Mouse (Mus musculus) MEL (cell line): ENCODE measurements around the gene Yjefn3. TPM values are rescaled to one million over a fixed set of nuclear protein-coding genes. Genes with fewer than 3 reads are reported as not detected.
A peak's percentile ranks its signal among the peaks of the same experiment; 100 is the strongest.

Experiments
- DNase-seq: peaks from one replicate; pipeline ENCODE4 v3.0.0; 2011; ENCODE audit warnings: low read depth, low spot score
- H3K27ac ChIP-seq: 2 replicates; pipeline ENCODE4 v1.5.1; 2012; ENCODE audit warnings: low read depth, mild to moderate bottlenecking, control low read depth, low read length, moderate library complexity; ENCODE audit not compliant: control insufficient read depth
- H3K27me3 ChIP-seq, 2 experiments: fragments of 150-350 bp in 1 of 2; sonication (generic) in 1 of 2; 2 replicates each; pipeline ENCODE4 v1.6.1; 2012; ENCODE audit warnings: low read length in 2 of 2, mild to moderate bottlenecking in 2 of 2, improper control_type of control experiment in 1 of 2, moderate library complexity in 1 of 2; ENCODE audit not compliant: insufficient read depth in 2 of 2, control insufficient read depth in 1 of 2
- H3K36me3 ChIP-seq, 2 experiments: 2 replicates each; pipeline ENCODE4 v1.6.1; 2012 to 2014; ENCODE audit warnings: low read length in 2 of 2, improper control_type of control experiment in 1 of 2, inconsistent platforms in 1 of 2, mild to moderate bottlenecking in 1 of 2; ENCODE audit not compliant: insufficient read depth in 2 of 2, control insufficient read depth in 1 of 2
- H3K4me1 ChIP-seq, 2 experiments: fragments of 150-350 bp in 1 of 2; sonication (generic) in 1 of 2; 2 replicates each; pipeline ENCODE4 v1.6.1; 2012; ENCODE audit warnings: low read length in 2 of 2, improper control_type of control experiment in 1 of 2, mild to moderate bottlenecking in 1 of 2; ENCODE audit not compliant: insufficient read depth in 2 of 2, control insufficient read depth in 1 of 2
- H3K4me3 ChIP-seq, 2 experiments: fragments of 150-350 bp in 1 of 2; sonication (generic) in 1 of 2; 2 replicates each; pipeline ENCODE4 v1.5.1; 2012; ENCODE audit warnings: low read depth in 2 of 2, low read length in 2 of 2, mild to moderate bottlenecking in 2 of 2, moderate library complexity in 2 of 2, control low read depth in 1 of 2, improper control_type of control experiment in 1 of 2; ENCODE audit not compliant: control insufficient read depth in 1 of 2, insufficient read depth in 1 of 2
- H3K79me2 ChIP-seq: 2 replicates; pipeline ENCODE4 v1.6.1; 2012; ENCODE audit warnings: mild to moderate bottlenecking, low read length, moderate library complexity; ENCODE audit not compliant: control insufficient read depth, poor library complexity, insufficient read depth
- H3K9ac ChIP-seq: 2 replicates; pipeline ENCODE4 v1.6.1; 2012; ENCODE audit warnings: low read depth, mild to moderate bottlenecking, control low read depth, low read length, moderate library complexity; ENCODE audit not compliant: control insufficient read depth, poor library complexity, severe bottlenecking
- H3K9me3 ChIP-seq: fragments of 150-350 bp; sonication (generic); replicated peaks from 2 replicates; pipeline ENCODE4 v1.6.1; 2012; ENCODE audit warnings: mild to moderate bottlenecking, low read length, improper control_type of control experiment, moderate library complexity; ENCODE audit not compliant: insufficient read depth
- BHLHE40 ChIP-seq: IDR thresholded peaks from 2 replicates; pipeline ENCODE4 v1.6.1; 2012; ENCODE audit warnings: low read depth, mild to moderate bottlenecking, inconsistent platforms, low read length, improper control_type of control experiment, borderline replicate concordance
- CHD2 ChIP-seq: IDR thresholded peaks from 2 replicates; pipeline ENCODE4 v1.6.1; 2011; ENCODE audit warnings: low read length, improper control_type of control experiment
- CTCF ChIP-seq, 3 experiments: IDR thresholded peaks in 2 of 3; conservative IDR thresholded peaks in 1 of 3; 2 replicates each; pipeline ENCODE4 v1.5.1; 2011 to 2012; ENCODE audit warnings: low read length in 3 of 3, low read depth in 2 of 3, mild to moderate bottlenecking in 2 of 3, improper control_type of control experiment in 1 of 3, inconsistent platforms in 1 of 3, mixed read lengths in 1 of 3, moderate library complexity in 1 of 3; ENCODE audit not compliant: control insufficient read depth in 1 of 3, insufficient read depth in 1 of 3, poor library complexity in 1 of 3, severe bottlenecking in 1 of 3
- E2F4 ChIP-seq: IDR thresholded peaks from 2 replicates; pipeline ENCODE4 v1.6.1; 2011; ENCODE audit warnings: low read depth, low read length, improper control_type of control experiment, borderline replicate concordance
- ELF1 ChIP-seq: IDR thresholded peaks from 2 replicates; pipeline ENCODE4 v1.6.1; 2014; ENCODE audit warnings: low read depth, mild to moderate bottlenecking, inconsistent platforms, low read length, improper control_type of control experiment, moderate library complexity
- EP300 ChIP-seq, 2 experiments: IDR thresholded peaks; 2 replicates each; pipeline ENCODE4 v1.6.1; 2011; ENCODE audit warnings: improper control_type of control experiment in 2 of 2, low read length in 2 of 2, low read depth in 1 of 2, mild to moderate bottlenecking in 1 of 2
- ETS1 ChIP-seq: IDR thresholded peaks from 2 replicates; pipeline ENCODE4 v1.6.1; 2012; ENCODE audit warnings: low read depth, mild to moderate bottlenecking, inconsistent platforms, low read length, improper control_type of control experiment, moderate library complexity
- MAFK ChIP-seq: IDR thresholded peaks from 2 replicates; pipeline ENCODE4 v1.6.1; 2011; ENCODE audit warnings: low read depth, mild to moderate bottlenecking, low read length, improper control_type of control experiment, borderline replicate concordance
- MAZ ChIP-seq: IDR thresholded peaks from 2 replicates; pipeline ENCODE4 v1.6.1; 2012; ENCODE audit warnings: low read depth, mild to moderate bottlenecking, inconsistent platforms, low read length, improper control_type of control experiment
- MEF2A ChIP-seq: IDR thresholded peaks from 2 replicates; pipeline ENCODE4 v1.6.1; 2014; ENCODE audit warnings: low read depth, mild to moderate bottlenecking, inconsistent platforms, low read length, improper control_type of control experiment; ENCODE audit not compliant: poor library complexity, insufficient replicate concordance, severe bottlenecking; ENCODE audit errors: extremely low read depth
- MXI1 ChIP-seq: IDR thresholded peaks from 2 replicates; pipeline ENCODE4 v1.6.1; 2011; ENCODE audit warnings: mild to moderate bottlenecking, low read depth, low read length, improper control_type of control experiment
- MYB ChIP-seq: IDR thresholded peaks from 2 replicates; pipeline ENCODE4 v1.6.1; 2011; ENCODE audit warnings: mild to moderate bottlenecking, low read depth, low read length, improper control_type of control experiment
- POLR2A ChIP-seq, 2 experiments: IDR thresholded peaks; 2 replicates each; pipeline ENCODE4 v1.6.1; 2011 to 2012; ENCODE audit warnings: low read length in 2 of 2, mild to moderate bottlenecking in 2 of 2, control low read depth in 1 of 2, improper control_type of control experiment in 1 of 2, low read depth in 1 of 2, moderate library complexity in 1 of 2; ENCODE audit not compliant: control insufficient read depth in 1 of 2, insufficient read depth in 1 of 2, poor library complexity in 1 of 2
- POLR2AphosphoS2 ChIP-seq: IDR thresholded peaks from 2 replicates; pipeline ENCODE4 v1.6.1; 2011; ENCODE audit warnings: low read length, improper control_type of control experiment
- POLR2AphosphoS5 ChIP-seq: IDR thresholded peaks from 2 replicates; pipeline ENCODE4 v1.6.1; 2012; ENCODE audit warnings: low read depth, borderline replicate concordance, mild to moderate bottlenecking, inconsistent platforms, low read length, moderate library complexity, mixed read lengths
- RAD21 ChIP-seq: IDR thresholded peaks from 2 replicates; pipeline ENCODE4 v1.6.1; 2011; ENCODE audit warnings: mild to moderate bottlenecking, low read depth, low read length, improper control_type of control experiment
- RCOR1 ChIP-seq: IDR thresholded peaks from 2 replicates; pipeline ENCODE4 v1.6.1; 2012; ENCODE audit warnings: low read depth, mild to moderate bottlenecking, inconsistent platforms, low read length, improper control_type of control experiment
- SMC3 ChIP-seq: IDR thresholded peaks from 2 replicates; pipeline ENCODE4 v1.6.1; 2011; ENCODE audit warnings: low read depth, low read length, improper control_type of control experiment
- UBTF ChIP-seq: IDR thresholded peaks from 2 replicates; pipeline ENCODE4 v1.6.1; 2012; ENCODE audit warnings: low read depth, mild to moderate bottlenecking, inconsistent platforms, low read length, improper control_type of control experiment, moderate library complexity, borderline replicate concordance; ENCODE audit not compliant: insufficient read depth
- ZMIZ1 ChIP-seq: IDR thresholded peaks from 2 replicates; pipeline ENCODE4 v1.6.1; 2012; ENCODE audit warnings: low read depth, mild to moderate bottlenecking, inconsistent platforms, low read length, improper control_type of control experiment, moderate library complexity
- polyA plus RNA-seq, 2 experiments: library from polyadenylated mRNA; stranded (reverse) in 1 of 2; unstranded in 1 of 2; fragments of >175 nt in 1 of 2; fragments of >200 nt in 1 of 2; gene quantifications; 2 replicates each; pipeline versions ENCODE4 v1.2.1 to v1.2.4; 2012; ENCODE audit warnings: low replicate concordance in 2 of 2, low read depth in 1 of 2; ENCODE audit not compliant: insufficient read length in 2 of 2, insufficient read depth in 1 of 2, missing spikeins in 1 of 2
- total RNA-seq: library from RNA; depleted of rRNA; stranded (reverse); fragments of 300-350 nt; gene quantifications from 2 replicates; pipeline ENCODE4 v1.2.3, GENCODE M21; 2012

Gene Yjefn3
- total and polyA plus RNA-seq, 3 experiments = 5.3 to 8.2 TPM; not detected in 1

DNA sequence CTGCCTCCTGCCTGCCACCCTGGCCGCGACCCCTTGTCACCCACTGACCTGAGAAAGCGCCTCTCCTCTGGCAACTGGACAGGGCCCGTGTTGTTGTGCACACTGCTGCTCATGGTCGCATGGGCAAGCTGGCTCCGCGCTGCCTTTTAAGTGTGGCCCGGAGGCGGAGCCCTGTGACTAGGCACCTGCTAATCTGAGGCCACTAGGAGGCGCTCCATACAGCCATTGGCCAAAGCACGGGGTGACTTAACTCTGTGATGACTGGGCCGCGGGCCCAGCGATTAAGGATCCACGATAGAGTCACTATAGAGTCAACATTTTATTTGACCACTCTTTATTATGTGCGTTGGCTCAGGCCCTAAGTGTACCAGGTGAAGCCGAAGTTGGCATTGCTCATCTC is 8.6 kb downstream of the Yjefn3 start:
- no peaks in the 10 kb centered on the region for H3K36me3 ChIP-seq
- no peaks in the 10 kb centered on the region for H3K9me3 ChIP-seq
- peaks cover 21% of the 10 kb centered on the region for H3K79me2 ChIP-seq
- H3K4me1 ChIP-seq = no peaks in the 10 kb centered on the region
- peak; percentile 79 for DNase-seq
- H3K9ac ChIP-seq = no peak overlapping the region
- TF ChIP-seq RCOR1 (no peak), CTCF (IDR thresholded peaks at IDR 0.05 in 2 of 3, conservative IDR thresholded peaks at IDR 0.05 in 1 of 3; ENCODE audit: control insufficient read depth in 1 of 3, insufficient read depth in 1 of 3, low read depth in 2 of 3, low read length in 3 of 3, poor library complexity in 1 of 3, severe bottlenecking in 1 of 3) (peak; percentile 71 to 87 (median 73)), POLR2AphosphoS2 (no peak), ZMIZ1 (no peak), POLR2A (IDR thresholded peaks at IDR 0.05; ENCODE audit: control insufficient read depth in 1 of 2, insufficient read depth in 1 of 2, low read depth in 1 of 2, low read length in 2 of 2, poor library complexity in 1 of 2) (no peak), MAFK (no peak), ELF1 (no peak), E2F4 (no peak), POLR2AphosphoS5 (no peak), CHD2 (no peak), ETS1 (no peak), MYB (no peak), MEF2A (no peak), SMC3 (peak; percentile 59), RAD21 (peak; percentile 48), BHLHE40 (no peak), MXI1 (no peak), UBTF (no peak)
- TF ChIP-seq, all 39 proteins: peak for 3
- no peaks in the 10 kb centered on the region for H3K27me3 ChIP-seq
- no peak overlapping the region for H3K27ac ChIP-seq
- H3K4me3 ChIP-seq = no peak overlapping the region

DNA sequence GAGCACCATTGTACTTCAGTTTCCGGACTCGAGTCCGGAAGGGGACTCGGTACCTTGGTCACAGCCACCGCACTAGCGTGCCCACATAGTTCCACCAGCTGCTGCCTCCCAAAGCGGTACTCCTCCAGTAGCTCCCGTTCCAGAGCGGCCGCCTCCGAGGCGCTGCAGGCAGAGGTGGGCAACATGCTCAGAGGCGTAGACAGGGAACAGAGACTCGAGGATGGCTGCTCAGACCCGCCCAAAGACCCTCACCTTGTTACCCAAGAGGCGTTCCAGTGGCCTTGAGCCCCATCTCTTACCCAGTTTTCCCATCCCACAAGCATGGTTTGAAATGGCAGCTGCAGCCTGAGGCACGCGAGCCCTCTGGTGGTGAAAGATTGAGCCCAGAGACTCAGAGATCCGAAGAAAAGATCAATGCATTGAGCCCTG is 11.7 kb downstream of the Yjefn3 start:
- no peak overlapping the region for H3K4me3 ChIP-seq
- 0 out of 2 replicates have a peak, but pooled peaks cover 1% of the 10 kb centered on the region for H3K79me2 ChIP-seq
- no peaks in the 10 kb centered on the region for H3K4me1 ChIP-seq
- H3K27me3 ChIP-seq = no peaks in the 10 kb centered on the region
- TF ChIP-seq CTCF (IDR thresholded peaks at IDR 0.05 in 2 of 3, conservative IDR thresholded peaks at IDR 0.05 in 1 of 3; ENCODE audit: control insufficient read depth in 1 of 3, insufficient read depth in 1 of 3, low read depth in 2 of 3, low read length in 3 of 3, poor library complexity in 1 of 3, severe bottlenecking in 1 of 3) = peak in 2 of 3 experiments; percentile 30 to 32; a peak in 4 of 6 replicates
- no peak for TF ChIP-seq EP300 (IDR thresholded peaks at IDR 0.05; ENCODE audit: low read depth in 1 of 2, low read length in 2 of 2)
- no peak for TF ChIP-seq RAD21
- no peak for TF ChIP-seq ELF1
- TF ChIP-seq SMC3 = peak; percentile 24; the same call in 1 of the 2 replicates
- TF ChIP-seq MAZ = no peak
- no peak for DNase-seq
- no peak overlapping the region for H3K27ac ChIP-seq
- H3K9ac ChIP-seq = no peak overlapping the region
- no peaks in the 10 kb centered on the region for H3K9me3 ChIP-seq
- H3K36me3 ChIP-seq = no peaks in the 10 kb centered on the region
